In the genomic region with DNA sequence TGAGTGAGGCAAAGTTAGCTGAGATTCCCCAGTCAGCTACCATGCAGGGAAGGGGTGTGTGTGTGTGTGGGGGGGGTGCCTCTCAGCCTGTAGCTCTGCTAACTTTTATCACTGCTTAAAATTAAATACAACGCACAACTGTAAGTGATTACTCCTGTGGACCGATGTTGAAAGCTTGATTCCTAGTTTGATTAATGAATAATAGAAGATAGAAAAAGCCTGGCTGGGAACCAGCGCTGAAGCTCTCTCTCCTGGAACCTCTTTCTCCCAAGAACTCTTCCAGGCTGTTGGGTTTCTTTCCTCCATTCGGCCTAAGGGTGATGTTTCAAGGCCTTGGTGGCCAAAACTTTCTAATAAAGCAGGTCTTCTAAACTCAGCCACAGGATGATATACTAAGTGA, we compare ENCODE assay signal across 12 mouse cellular contexts. TPM values are rescaled to one million over a fixed set of nuclear protein-coding genes. Genes with fewer than 3 reads are reported as not detected.
DNase-seq lines count a peak whose midpoint lies in the region; ATAC-seq and TF ChIP-seq lines count a peak whose summit lies in the region.
"Had no signal": no experiment of that assay in that cellular context is flagged by ENCODE, and none has a peak within 500 bp of the region (broad histone marks: within the 10 kb centered on the region; RNA-seq: fewer than 3 reads in every experiment).

No protein-coding gene starts in this region.

- H3K36me3 ChIP-seq in heart, postnatal 0 days (replicated peaks; ENCODE audit: control insufficient read depth, insufficient read depth, low read length) = no peaks in the 10 kb centered on the region
- H3K36me3 ChIP-seq in embryonic facial prominence, embryonic 15.5 days = no peaks in the 10 kb centered on the region
- no peaks in the 10 kb centered on the region for H3K36me3 ChIP-seq in intestine, postnatal 0 days (ENCODE audit: control insufficient read depth, insufficient read depth)
- no peaks in the 10 kb centered on the region for H3K36me3 ChIP-seq in liver, postnatal 0 days (replicated peaks; ENCODE audit: insufficient read depth, low read length)
- H3K36me3 ChIP-seq: midbrain, embryonic 12.5 days had no signal

- intact Hi-C loops in heart, postnatal 10 days (cut with DNase I) = loop anchor here (5.0 to 10.0 kb wide), 3 partner anchors 88 to 211 kb away; no protein-coding TSS in a partner anchor

- DNase-seq in heart, postnatal 0 days (ENCODE audit: low spot score) = no peak
- no peak for DNase-seq in heart, postnatal 10 days
- DNase-seq in liver, postnatal 0 days = no peak
- DNase-seq in yolk sac, embryonic 10.5 days (ENCODE audit: low spot score) = no peak
- no peak for DNase-seq in cerebellum, postnatal 25 days
- DNase-seq: right cerebral cortex, postnatal 25 days had no signal

- H3K27me3 ChIP-seq in heart, postnatal 0 days (ENCODE audit: control insufficient read depth, insufficient read depth, low read length) = no peaks in the 10 kb centered on the region
- no peaks in the 10 kb centered on the region for H3K27me3 ChIP-seq in embryonic facial prominence, embryonic 15.5 days
- no peaks in the 10 kb centered on the region for H3K27me3 ChIP-seq in intestine, postnatal 0 days (replicated peaks; ENCODE audit: control insufficient read depth, insufficient read depth, low read length)
- H3K27me3 ChIP-seq in liver, postnatal 0 days (ENCODE audit: insufficient read depth, low read length) = peaks cover 11% of the 10 kb centered on the region; the same call in 1 of the 2 replicates

- H3K4me3 ChIP-seq in heart, postnatal 0 days (ENCODE audit: low read depth, low read length) = peak overlapping the region; percentile 69; the same call in 1 of the 2 replicates
- H3K4me3 ChIP-seq in embryonic facial prominence, embryonic 15.5 days (replicated peaks) = no peak overlapping the region
- H3K4me3 ChIP-seq in intestine, postnatal 0 days (ENCODE audit: low read depth, low read length) = peak overlapping the region; percentile 16
- H3K4me3 ChIP-seq in liver, postnatal 0 days (ENCODE audit: low read depth, low read length) = no peak overlapping the region
- H3K4me3 ChIP-seq: midbrain, embryonic 12.5 days had no signal

- H3K4me2 ChIP-seq in heart, postnatal 0 days (ENCODE audit: low read depth, low read length) = peak overlapping the region; percentile 34
- H3K4me2 ChIP-seq in embryonic facial prominence, embryonic 15.5 days (replicated peaks) = peak overlapping the region; percentile 90
- peak overlapping the region; percentile 94 for H3K4me2 ChIP-seq in intestine, postnatal 0 days (replicated peaks; ENCODE audit: low read depth)
- peak overlapping the region; percentile 40 for H3K4me2 ChIP-seq in liver, postnatal 0 days (ENCODE audit: low read depth, low read length)

- no peak for TF ChIP-seq EP300 in heart, postnatal 0 days (IDR thresholded peaks at IDR 0.05; ENCODE audit: low read depth)
- TF ChIP-seq EP300 in liver, postnatal 0 days (IDR thresholded peaks at IDR 0.05; ENCODE audit: low read depth) = no peak

- no peak for TF ChIP-seq CTCF in heart, postnatal 0 days (IDR thresholded peaks at IDR 0.05; ENCODE audit: low read depth)
- TF ChIP-seq CTCF in intestine, postnatal 0 days (IDR thresholded peaks at IDR 0.05; ENCODE audit: low read depth) = no peak
- TF ChIP-seq CTCF in liver, postnatal 0 days (IDR thresholded peaks at IDR 0.05; ENCODE audit: low read depth) = no peak

- 64% methylated on average over 4 of the region's 4 CpGs for WGBS in heart, postnatal 0 days
- WGBS in embryonic facial prominence, embryonic 15.5 days = 52% methylated on average over 4 of the region's 4 CpGs
- WGBS in intestine, postnatal 0 days = 38% methylated on average over 4 of the region's 4 CpGs
- WGBS in liver, postnatal 0 days (ENCODE audit: insufficient replicate concordance) = 71% methylated on average over 4 of the region's 4 CpGs

- no peak overlapping the region; the same call in 1 of the 2 replicates for H3K9ac ChIP-seq in heart, postnatal 0 days (replicated peaks; ENCODE audit: low read depth, low read length)
- H3K9ac ChIP-seq in embryonic facial prominence, embryonic 15.5 days = no peak overlapping the region
- 0 out of 2 replicates have a peak overlapping the region, but pooled peaks have one; percentile 26 for H3K9ac ChIP-seq in intestine, postnatal 0 days (ENCODE audit: low read depth, low read length)
- H3K9ac ChIP-seq in liver, postnatal 0 days (replicated peaks) = no peak overlapping the region
- H3K9ac ChIP-seq: midbrain, embryonic 12.5 days had no signal

- no peaks in the 10 kb centered on the region for H3K9me3 ChIP-seq in heart, postnatal 0 days (replicated peaks; ENCODE audit: control insufficient read depth, low read length)
- H3K9me3 ChIP-seq in embryonic facial prominence, embryonic 15.5 days (replicated peaks) = no peaks in the 10 kb centered on the region
- H3K9me3 ChIP-seq in intestine, postnatal 0 days (ENCODE audit: control insufficient read depth) = no peaks in the 10 kb centered on the region
- H3K9me3 ChIP-seq in liver, postnatal 0 days (ENCODE audit: low read length) = no peaks in the 10 kb centered on the region
- H3K9me3 ChIP-seq: midbrain, embryonic 12.5 days had no signal

- H3K4me1 ChIP-seq in heart, postnatal 0 days (ENCODE audit: control insufficient read depth, insufficient read depth) = no peaks in the 10 kb centered on the region
- H3K4me1 ChIP-seq in embryonic facial prominence, embryonic 15.5 days = peaks cover 17% of the 10 kb centered on the region
- 0 out of 2 replicates have a peak, but pooled peaks cover 7% of the 10 kb centered on the region for H3K4me1 ChIP-seq in intestine, postnatal 0 days (replicated peaks; ENCODE audit: control insufficient read depth, insufficient read depth, low read length)
- peaks cover 2% of the 10 kb centered on the region; the same call in 1 of the 2 replicates for H3K4me1 ChIP-seq in liver, postnatal 0 days (ENCODE audit: insufficient read depth)

- no peak overlapping the region for H3K27ac ChIP-seq in heart, postnatal 0 days (ENCODE audit: low read depth)
- H3K27ac ChIP-seq in embryonic facial prominence, embryonic 15.5 days (replicated peaks) = no peak overlapping the region
- peak overlapping the region; percentile 46 for H3K27ac ChIP-seq in intestine, postnatal 0 days (ENCODE audit: low read depth, low read length)
- no peak overlapping the region for H3K27ac ChIP-seq in liver, postnatal 0 days (ENCODE audit: low read depth)
- H3K27ac ChIP-seq: midbrain, embryonic 12.5 days had no signal

- ATAC-seq in heart, postnatal 0 days (ENCODE audit: insufficient read depth, low read depth) = no peak
- no peak for ATAC-seq in embryonic facial prominence, embryonic 15.5 days (ENCODE audit: insufficient number of reproducible peaks, low FRiP score, low TSS enrichment, low read depth)
- no peak for ATAC-seq in intestine, postnatal 0 days
- ATAC-seq in liver, postnatal 0 days = no peak
- ATAC-seq in erythroblast, adult 5-6 weeks (replicated peaks; ENCODE audit: low FRiP score, poor library complexity, severe bottlenecking) = no peak

RNA-seq across cellular contexts. Expression of gene Tshz2, which starts 3.6 kb away (rescaled TPM):
- total RNA-seq in heart, postnatal 0 days (2014; rRNA removed; ENCODE audit: low replicate concordance) = 4.0 and 7.8 TPM in 2 replicates
- 2.5 and 2.8 TPM in 2 replicates for polyA plus RNA-seq in heart, postnatal 0 days (2015; fragmentation: Nextera tagmentation; extraction: Ambion mirVana)
- total RNA-seq in heart, postnatal 10 days (2021) = 10 to 100 TPM; 16.5 to 18.0 TPM
- 10.1 and 10.5 TPM in 2 replicates for polyA plus RNA-seq in embryonic facial prominence, embryonic 15.5 days (2015; fragmentation: Nextera tagmentation; extraction: Ambion mirVana)
- polyA plus RNA-seq in intestine, postnatal 0 days (2015; fragmentation: Nextera tagmentation; extraction: Ambion mirVana) = 6.3 and 6.6 TPM in 2 replicates
- polyA plus RNA-seq in liver, postnatal 0 days (2015; fragmentation: Nextera tagmentation; extraction: Ambion mirVana) = 1.3 and 1.5 TPM in 2 replicates
- total RNA-seq in erythroblast, adult 5-6 weeks (2015; ENCODE audit: low replicate concordance) = not detected in 2 replicates
- total RNA-seq in erythroblast, adult 5-6 weeks (2017; ENCODE audit: low replicate concordance) = not detected in 2 replicates
- total RNA-seq: granulocyte monocyte progenitor cell, adult 5-6 weeks had no signal

RNA-seq across cellular contexts. Expression of gene Gm11011, which starts 48.9 kb away (rescaled TPM):
- not detected in 2 replicates for total RNA-seq in heart, postnatal 0 days (2014; rRNA removed; ENCODE audit: low replicate concordance)
- polyA plus RNA-seq in heart, postnatal 0 days (2015; fragmentation: Nextera tagmentation; extraction: Ambion mirVana) = not detected in 2 replicates
- not detected for total RNA-seq in heart, postnatal 10 days (2021)
- polyA plus RNA-seq in embryonic facial prominence, embryonic 15.5 days (2015; fragmentation: Nextera tagmentation; extraction: Ambion mirVana) = not detected in 2 replicates
- polyA plus RNA-seq in intestine, postnatal 0 days (2015; fragmentation: Nextera tagmentation; extraction: Ambion mirVana) = not detected in 2 replicates
- not detected in 2 replicates for polyA plus RNA-seq in liver, postnatal 0 days (2015; fragmentation: Nextera tagmentation; extraction: Ambion mirVana)
- not detected in 2 replicates for total RNA-seq in erythroblast, adult 5-6 weeks (2015; ENCODE audit: low replicate concordance)
- total RNA-seq in erythroblast, adult 5-6 weeks (2017; ENCODE audit: low replicate concordance) = not detected in 2 replicates
- total RNA-seq: ES-E14; granulocyte monocyte progenitor cell, adult 5-6 weeks had no signal
- polyA plus RNA-seq: midbrain, embryonic 12.5 days had no signal

Comparison
In these comparisons a context has a peak if more than half of its experiments do, and no peak if none do; other contexts are left out.
1. H3K4me2 ChIP-seq: peak in every context shown above with its lines; median percentile 94 in intestine, postnatal 0 days; 90 in embryonic facial prominence, embryonic 15.5 days; 40 in liver, postnatal 0 days; 34 in heart, postnatal 0 days.
2. H3K4me3 ChIP-seq: peak in heart, postnatal 0 days (single experiment) and intestine, postnatal 0 days (single experiment); none in embryonic facial prominence, embryonic 15.5 days (single experiment) and liver, postnatal 0 days (single experiment).